Mouse (Mus musculus) gastrocnemius, adult 2 months (tissue): ENCODE results near the gene Elavl3. TPM values are rescaled to one million over a fixed set of nuclear protein-coding genes. Genes with fewer than 3 reads are reported as not detected.

Experiments used
- DNase-seq: peaks from one replicate; pipeline ENCODE4 v3.0.0; 2022
- H3K27ac ChIP-seq: fragments of 200-600 bp; 2 replicates; pipeline ENCODE4 v1.8.1; 2022; ENCODE audit warnings: mild to moderate bottlenecking
- H3K4me3 ChIP-seq: fragments of 200-600 bp; 2 replicates; pipeline ENCODE4 v1.8.1; 2022; ENCODE audit warnings: mild to moderate bottlenecking, moderate library complexity
- CTCF ChIP-seq: fragments of 200-600 bp; IDR thresholded peaks from 2 replicates; pipeline ENCODE4 v1.8.1; 2022; ENCODE audit warnings: antibody characterized with exemption, mild to moderate bottlenecking, moderate library complexity
- intact Hi-C: fragments of 180-260 bp; cut with DNase I; formaldehyde crosslinking; loops from one replicate; pipeline ENCODE4 v1.15.1; 2025
- total RNA-seq, 2 experiments: library from RNA; stranded (reverse); gene quantifications; 2 replicates each; pipeline ENCODE4 v1.2.3; 2021

Gene Elavl3
- total RNA-seq, 2 experiments from 2014 or later = not detected

GRCm38 (mm10) chr9:21989230-21990110 lies 62.4 kb downstream of the Elavl3 start, which contains the start of gene Rgl3:
Gene Rgl3, minus strand, starts transcription at chr9:21989446.
- Histone ChIP-seq H3K27ac (no peak within 1 kb of the TSS), H3K4me3 (peak within 1 kb of the TSS; percentile 78)
- peak; percentile 76 for DNase-seq
- intact Hi-C loops = no loop called here
- no peak for TF ChIP-seq CTCF

- TF ChIP-seq CTCF = no peak
- DNase-seq = no peak
- Histone ChIP-seq H3K27ac (no peak overlapping the region), H3K4me3 (peak overlapping the region; percentile 78)
- intact Hi-C loops = no loop called here
Observed at GRCm38 (mm10) chr9:21988421-21989101, 63.3 kb downstream of the Elavl3 start.

DNA sequence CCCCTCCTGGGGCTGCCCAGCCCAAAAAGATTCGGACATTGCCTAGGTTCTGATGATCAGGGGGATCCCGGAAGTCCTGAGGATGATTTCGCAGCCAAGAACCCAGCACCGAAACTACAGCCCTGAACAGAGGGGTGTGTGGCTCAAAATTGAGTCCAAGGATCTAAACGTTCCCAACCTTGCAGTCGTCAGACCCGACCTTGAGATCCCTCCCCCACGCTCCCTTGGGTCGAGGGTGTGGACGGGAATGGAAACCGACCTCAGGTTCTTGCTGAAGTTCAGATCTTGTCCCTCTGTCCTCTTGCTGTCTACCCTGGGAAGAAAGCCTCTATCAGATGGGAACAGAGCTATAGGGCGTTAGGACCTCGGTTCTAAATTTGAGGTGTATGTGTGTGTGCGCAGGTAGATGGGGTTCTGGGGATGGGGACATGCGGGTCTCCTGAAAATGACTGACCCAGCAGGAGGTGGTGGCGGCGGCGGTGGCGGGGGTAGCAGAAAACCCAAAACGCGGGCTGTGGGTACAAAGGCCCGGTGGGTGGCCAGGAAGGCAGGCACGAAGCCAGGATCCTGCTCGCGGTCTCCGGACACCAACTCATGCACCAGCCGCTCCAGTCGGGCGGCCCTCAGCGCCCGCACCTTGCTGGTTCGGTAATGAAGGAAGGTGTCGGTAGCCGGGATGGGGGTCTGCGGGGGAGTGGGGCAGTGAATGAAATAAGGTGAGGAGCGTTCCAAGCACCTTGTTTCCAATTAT lies 64.1 kb downstream of the Elavl3 start:
- intact Hi-C loops = no loop called here

DNA sequence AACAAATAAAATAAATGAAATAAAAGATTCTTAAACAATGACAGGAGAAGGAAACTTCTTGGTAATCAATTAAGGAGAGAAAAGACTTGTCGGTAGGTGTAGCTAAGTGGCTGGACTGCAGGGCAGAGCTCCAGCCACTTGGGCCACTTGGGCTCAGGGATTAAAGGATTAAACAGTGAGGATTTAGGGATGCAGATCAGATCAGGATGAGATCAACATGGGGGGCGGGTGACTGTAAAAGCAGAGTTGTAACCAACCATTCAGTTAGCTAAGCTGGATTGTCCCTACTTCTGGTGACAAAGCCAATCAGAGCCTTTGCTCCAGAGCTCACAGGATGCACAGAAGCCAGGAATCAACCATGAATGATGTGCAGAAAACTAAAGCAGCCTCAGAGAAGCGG lies 67.9 kb downstream of the Elavl3 start:
- Histone ChIP-seq H3K27ac (no peak overlapping the region), H3K4me3 (no peak overlapping the region)
- no peak for DNase-seq
- intact Hi-C loops = no loop called here
- TF ChIP-seq CTCF = no peak

More for the DNA sequence above, 64.1 kb downstream of the Elavl3 start:
- Histone ChIP-seq H3K4me3 (peak overlapping the region; percentile 78; the same call in 1 of the 2 replicates), H3K27ac (no peak overlapping the region)
- DNase-seq = no peak
- TF ChIP-seq CTCF = no peak

DNA sequence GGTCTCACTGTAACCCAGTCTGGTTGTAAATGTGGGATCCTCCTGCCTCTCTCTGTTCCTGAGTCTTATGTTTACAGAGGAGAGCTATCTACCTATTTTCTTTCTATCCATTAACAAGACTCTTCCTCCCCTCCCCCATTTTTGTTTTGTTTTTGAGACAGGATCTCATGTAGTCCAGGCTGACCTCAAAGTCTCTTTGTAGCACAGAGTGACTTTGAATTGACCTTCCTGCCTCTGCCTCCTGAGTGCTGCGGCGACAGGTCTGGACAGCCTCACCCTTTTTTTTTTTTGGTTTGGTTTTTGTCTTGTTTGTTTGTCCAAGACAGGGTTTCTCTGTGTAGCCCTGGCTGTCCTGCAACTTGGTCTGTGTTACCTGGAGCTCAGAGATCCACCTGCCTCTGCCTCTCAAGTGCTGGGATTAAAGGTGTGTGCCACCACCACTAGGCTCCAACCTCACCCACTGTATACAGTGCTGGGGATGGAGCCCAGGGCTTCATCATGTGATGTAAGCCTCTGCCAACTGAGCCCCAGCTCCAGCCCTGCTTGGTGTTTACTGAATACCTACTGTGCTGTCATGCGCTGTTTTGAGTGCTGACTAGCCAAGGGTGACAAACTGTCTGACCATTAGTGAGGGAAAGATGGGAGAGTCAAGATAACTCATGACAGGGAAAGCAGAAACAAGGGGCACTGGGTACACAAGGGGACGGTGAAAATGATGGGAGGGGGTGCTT lies 73.3 kb downstream of the Elavl3 start:
- no peak for DNase-seq
- intact Hi-C loops = loop anchor here (5.0 kb wide), 1 partner anchor 164 kb away; no protein-coding TSS in a partner anchor
- TF ChIP-seq CTCF = no peak
- Histone ChIP-seq H3K4me3 (no peak overlapping the region), H3K27ac (no peak overlapping the region)

- DNase-seq = peak; percentile 40
- peak; percentile 77 for TF ChIP-seq CTCF
- Histone ChIP-seq H3K27ac (no peak overlapping the region), H3K4me3 (no peak overlapping the region)
- intact Hi-C loops = loop anchor here (5.0 kb wide), 1 partner anchor 164 kb away; no protein-coding TSS in a partner anchor
Observed at GRCm38 (mm10) chr9:21977972-21978371, 73.9 kb downstream of the Elavl3 start.

- intact Hi-C loops = loop anchor here (5.0 kb wide), 1 partner anchor 165 kb away; no protein-coding TSS in a partner anchor
- no peak for DNase-seq
- TF ChIP-seq CTCF = no peak
- Histone ChIP-seq H3K4me3 (no peak overlapping the region), H3K27ac (no peak overlapping the region)
Observed at GRCm38 (mm10) chr9:21977331-21977730, 74.5 kb downstream of the Elavl3 start.

GRCm38 (mm10) chr9:21976626-21977175 lies 75.1 kb downstream of the Elavl3 start:
- no peak for TF ChIP-seq CTCF
- no peak for DNase-seq
- no peak overlapping the region for H3K4me3 ChIP-seq
- intact Hi-C loops = loop anchor here (5.0 kb wide), 1 partner anchor 166 kb away; no protein-coding TSS in a partner anchor
- H3K27ac ChIP-seq = no peak overlapping the region

DNA sequence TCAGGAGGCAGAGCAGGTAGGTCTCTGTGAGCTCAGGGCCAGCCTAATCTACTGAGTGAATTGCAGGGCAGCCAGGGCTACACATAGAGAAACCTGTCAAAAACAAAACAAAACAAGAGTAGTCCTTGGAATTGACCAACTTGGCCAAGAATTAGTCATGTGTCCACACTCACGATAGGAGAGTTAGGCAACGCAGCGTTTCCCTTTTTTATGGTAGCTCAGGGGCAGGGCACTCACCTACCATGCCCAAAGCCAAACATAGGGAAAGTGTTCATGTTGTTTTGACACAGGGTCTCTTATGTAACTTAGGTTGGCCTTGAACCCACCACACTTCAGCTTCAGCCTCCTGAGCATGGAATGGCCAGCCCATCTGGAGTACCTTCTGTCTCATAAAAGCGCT lies 82.5 kb downstream of the Elavl3 start:
- TF ChIP-seq CTCF = no peak
- DNase-seq = no peak
- no peak overlapping the region for H3K27ac ChIP-seq
- H3K4me3 ChIP-seq = no peak overlapping the region
- intact Hi-C loops = no loop called here

- intact Hi-C loops = no loop called here
- DNase-seq = no peak
- H3K4me3 ChIP-seq = no peak overlapping the region
- no peak overlapping the region for H3K27ac ChIP-seq
- TF ChIP-seq CTCF = no peak
Observed at GRCm38 (mm10) chr9:21968883-21969282, 82.9 kb downstream of the Elavl3 start.

Other genes starting within 250 kb of the Elavl3 start
- not detected for gene Angptl8, start 216.5 kb downstream of the Elavl3 start, total RNA-seq
- 10 to 100 TPM in 1 of 2 experiments, 1 to 10 TPM in 1; 9.4 to 10.5 TPM for gene Dock6, start 199.4 kb downstream of the Elavl3 start, total RNA-seq
- 1 to 10 TPM; 2.6 to 3.5 TPM for gene Rab3d, start 133.8 kb downstream of the Elavl3 start, total RNA-seq
- 1 to 10 TPM in 1 of 2 experiments, under 1 TPM in 1; 0.66 to 1.1 TPM for gene Ccdc159, start 124.6 kb downstream of the Elavl3 start, total RNA-seq
- gene Tmem205, start 124.5 kb downstream of the Elavl3 start, total RNA-seq = 10 to 100 TPM; 11.6 to 11.8 TPM
- under 1 TPM; 0.36 to 0.98 TPM for gene Plppr2, start 115.0 kb downstream of the Elavl3 start, total RNA-seq
- gene Swsap1, start 96.3 kb downstream of the Elavl3 start, total RNA-seq = 1 to 10 TPM; 1.7 to 3.1 TPM
- under 1 TPM; 0.23 to 0.25 TPM for gene Epor, start 88.5 kb downstream of the Elavl3 start, total RNA-seq
- gene Rgl3, start 62.6 kb downstream of the Elavl3 start, total RNA-seq = under 1 TPM; 0.28 to 0.69 TPM
- not detected for gene Ccdc151, start 49.4 kb downstream of the Elavl3 start, total RNA-seq
- gene Prkcsh, start 49.2 kb downstream of the Elavl3 start, total RNA-seq = 10 to 100 TPM; 27.8 to 32.6 TPM
- gene Gm49318, start 19.2 kb upstream of the Elavl3 start, total RNA-seq = not detected
- 1 to 10 TPM; 4.3 to 4.4 TPM for gene Zfp653, start 19.4 kb upstream of the Elavl3 start, total RNA-seq
- gene Ecsit, start 33.4 kb upstream of the Elavl3 start, total RNA-seq = 10 to 100 TPM; 84.5 to 96.6 TPM
- 1 to 10 TPM; 3.0 to 3.5 TPM for gene Cnn1, start 47.2 kb upstream of the Elavl3 start, total RNA-seq
- gene Elof1, start 65.1 kb upstream of the Elavl3 start, total RNA-seq = 10 to 100 TPM; 35.0 to 39.5 TPM
- 1 to 10 TPM in 1 of 2 experiments, under 1 TPM in 1; 0.23 to 1.5 TPM for gene Acp5, start 83.7 kb upstream of the Elavl3 start, total RNA-seq
- 10 to 100 TPM; 34.7 to 41.3 TPM for gene Pigyl, start 104.8 kb upstream of the Elavl3 start, total RNA-seq
- gene Zfp872, start 136.1 kb upstream of the Elavl3 start, total RNA-seq = not detected
- gene Zfp809, start 173.7 kb upstream of the Elavl3 start, total RNA-seq = 1 to 10 TPM; 7.0 to 7.2 TPM
- not detected for gene Zfp599, start 207.9 kb upstream of the Elavl3 start, total RNA-seq